Mouse (Mus musculus): ENCODE data around the gene Anapc11.
"Not testable (repeated sequence)": the region's sequence is repeated elsewhere in the genome, so short reads cannot be mapped to it uniquely, and the experiment has no call there.

Gene Anapc11

GRCm38 (mm10) chr11:120598283-120598989, at the start of gene Anapc11, which contains the start of gene Alyref:
Gene Anapc11 (plus strand): TSS chr11:120598421.
Gene Alyref (minus strand): TSS chr11:120598365.
- in situ Hi-C loops (cut with MboI, MseI): no loop called here

GRCm38 (mm10) chr11:120548786-120549167, 49.4 kb upstream of the Anapc11 start:
- in situ Hi-C loops (cut with MboI, MseI): no loop called here

- in situ Hi-C loops (cut with MboI, MseI): no loop called here
These were observed 48.9 kb upstream of the Anapc11 start, which contains the start of gene Mcrip1 for GRCm38 (mm10) chr11:120549168-120549945. Gene Mcrip1 (minus strand): TSS chr11:120549727.

DNA sequence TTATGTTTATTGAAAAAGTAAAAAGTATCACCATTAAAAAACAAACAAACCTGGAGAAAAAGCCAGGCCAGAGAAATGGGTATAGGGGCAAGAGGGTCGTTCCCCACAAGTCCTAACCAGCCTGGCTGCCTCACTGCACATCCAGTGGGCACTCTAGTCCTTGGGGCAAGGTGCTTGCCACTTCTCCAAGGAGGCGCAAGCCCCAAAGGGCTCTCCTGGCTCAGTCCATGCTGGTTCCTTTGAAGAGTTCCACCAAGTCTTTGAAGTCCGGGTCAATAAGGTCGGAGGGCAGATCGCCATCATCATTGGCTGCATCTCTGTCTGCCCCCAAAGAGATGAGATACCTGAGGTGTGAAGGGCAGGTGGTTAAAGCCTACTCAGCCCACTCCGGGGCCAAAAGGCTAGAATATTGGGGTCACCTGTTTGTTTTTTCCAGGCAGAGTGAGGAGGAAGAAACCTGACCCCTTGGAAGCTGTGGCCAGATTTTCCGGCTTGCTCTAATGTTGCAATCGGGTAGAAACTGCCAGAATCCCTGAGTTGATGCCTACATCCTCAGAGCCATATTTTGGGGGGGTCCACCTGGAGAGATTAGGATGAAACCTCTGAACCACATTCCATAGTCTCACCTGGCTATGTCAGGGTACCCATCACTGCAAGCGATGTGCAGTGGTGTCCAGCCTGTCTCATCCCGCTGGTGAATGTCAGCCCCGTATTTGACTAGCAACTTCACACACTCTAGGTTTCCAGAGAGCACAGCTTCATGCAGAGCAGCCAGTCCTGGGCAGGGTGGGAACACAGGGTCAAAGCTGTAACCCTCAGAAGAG, 48.0 kb upstream of the Anapc11 start:
- in situ Hi-C loops (cut with MboI, MseI): no loop called here

GRCm38 (mm10) chr11:120550810-120551440, 47.3 kb upstream of the Anapc11 start, which contains the start of gene Ppp1r27:
Gene Ppp1r27 (minus strand): TSS chr11:120551132.
- in situ Hi-C loops (cut with MboI, MseI): no loop called here

DNA sequence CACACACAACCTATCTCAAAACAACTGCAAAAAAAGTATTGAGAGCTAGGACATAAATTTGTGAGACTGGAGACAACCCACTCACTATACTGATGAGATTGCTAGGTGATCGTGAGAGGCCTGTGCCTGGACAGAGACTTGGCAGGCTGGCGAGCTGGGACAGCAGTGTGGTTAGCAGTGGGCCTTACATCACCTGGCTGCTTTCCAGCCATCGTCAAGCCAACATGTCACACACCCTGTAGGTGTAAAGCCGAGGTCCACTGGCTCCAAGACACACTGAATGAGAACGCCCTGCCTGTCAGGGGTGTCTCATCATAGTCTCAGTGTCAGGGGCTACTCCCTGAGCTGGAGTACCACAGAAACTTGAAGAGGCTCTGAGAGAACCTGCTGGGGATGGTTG, 45.5 kb upstream of the Anapc11 start:
- in situ Hi-C loops (cut with MboI, MseI): no loop called here

GRCm38 (mm10) chr11:120554834-120555233, 43.4 kb upstream of the Anapc11 start:
- in situ Hi-C loops (cut with MboI, MseI): no loop called here

GRCm38 (mm10) chr11:120555260-120555659, 43.0 kb upstream of the Anapc11 start:
- in situ Hi-C loops (cut with MboI, MseI): no loop called here

- in situ Hi-C loops (cut with MboI, MseI): not testable (repeated sequence)
These were observed 39.4 kb upstream of the Anapc11 start for GRCm38 (mm10) chr11:120558843-120559242.

- in situ Hi-C loops (cut with MboI, MseI): loop anchor here (5.0 kb wide), 1 partner anchor 49 kb away; no protein-coding TSS in a partner anchor
These were observed 37.1 kb upstream of the Anapc11 start for GRCm38 (mm10) chr11:120560952-120561728.

GRCm38 (mm10) chr11:120562949-120563348, 35.3 kb upstream of the Anapc11 start:
- in situ Hi-C loops (cut with MboI, MseI): loop anchor here (5.0 kb wide), 1 partner anchor 51 kb away; no protein-coding TSS in a partner anchor

DNA sequence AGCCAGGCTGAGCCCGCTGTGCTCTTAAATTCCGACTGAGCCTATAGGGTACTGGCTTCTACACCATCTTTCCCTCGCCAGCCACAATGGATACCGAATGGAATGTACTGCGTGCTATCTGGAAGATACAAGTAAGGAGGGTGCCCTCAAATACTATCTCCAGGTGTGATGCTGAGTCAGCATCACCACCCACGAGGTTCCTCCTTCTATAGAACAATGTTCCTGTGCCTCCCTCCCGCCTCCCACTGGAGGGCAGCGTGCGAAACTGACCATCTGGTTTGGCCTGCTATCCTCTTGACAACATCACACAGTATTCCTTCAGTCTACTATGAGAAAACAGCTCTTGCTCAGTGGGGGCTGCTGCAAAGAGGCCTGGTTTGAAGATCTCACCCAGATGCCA, 33.1 kb upstream of the Anapc11 start:
- in situ Hi-C loops (cut with MboI, MseI): no loop called here

DNA sequence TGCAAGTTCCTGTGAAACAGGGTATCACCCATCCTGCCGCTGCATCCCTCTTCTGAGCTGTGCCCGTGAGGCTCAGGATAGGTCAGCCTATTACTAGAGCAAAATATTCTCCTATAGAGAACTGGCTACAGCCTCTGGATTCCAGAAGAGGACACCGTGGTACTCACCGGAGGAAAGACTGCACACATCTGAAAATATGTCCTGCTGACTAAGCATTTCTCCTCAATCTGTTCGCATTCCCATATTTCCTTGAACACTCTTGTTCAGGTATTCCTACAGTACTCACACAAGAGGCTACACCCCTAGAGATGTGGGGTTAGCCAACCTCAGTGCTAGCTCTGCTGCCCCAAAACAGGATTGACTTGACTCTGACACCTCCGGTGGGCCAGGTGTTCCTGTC, 29.9 kb upstream of the Anapc11 start:
- in situ Hi-C loops (cut with MboI, MseI): no loop called here

DNA sequence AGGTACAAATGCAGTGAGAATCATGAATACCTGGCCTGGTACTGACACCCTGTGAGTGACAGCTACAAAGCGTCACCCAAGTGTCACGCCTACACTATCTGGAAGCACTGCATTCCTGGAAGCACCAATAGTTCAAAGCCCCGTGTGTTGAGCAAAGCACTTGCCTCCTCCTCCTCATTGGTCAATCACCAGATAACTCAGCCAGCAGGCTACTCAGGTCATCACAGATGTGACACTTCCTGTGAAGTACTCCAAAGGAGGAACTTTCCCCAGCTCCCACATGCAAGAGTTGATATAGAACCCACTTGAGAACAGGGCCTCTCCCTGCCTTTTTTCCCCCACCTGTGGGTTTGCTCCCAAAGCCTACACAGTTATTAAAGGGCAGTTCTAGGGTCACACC, 27.1 kb upstream of the Anapc11 start:
- in situ Hi-C loops (cut with MboI, MseI): no loop called here

DNA sequence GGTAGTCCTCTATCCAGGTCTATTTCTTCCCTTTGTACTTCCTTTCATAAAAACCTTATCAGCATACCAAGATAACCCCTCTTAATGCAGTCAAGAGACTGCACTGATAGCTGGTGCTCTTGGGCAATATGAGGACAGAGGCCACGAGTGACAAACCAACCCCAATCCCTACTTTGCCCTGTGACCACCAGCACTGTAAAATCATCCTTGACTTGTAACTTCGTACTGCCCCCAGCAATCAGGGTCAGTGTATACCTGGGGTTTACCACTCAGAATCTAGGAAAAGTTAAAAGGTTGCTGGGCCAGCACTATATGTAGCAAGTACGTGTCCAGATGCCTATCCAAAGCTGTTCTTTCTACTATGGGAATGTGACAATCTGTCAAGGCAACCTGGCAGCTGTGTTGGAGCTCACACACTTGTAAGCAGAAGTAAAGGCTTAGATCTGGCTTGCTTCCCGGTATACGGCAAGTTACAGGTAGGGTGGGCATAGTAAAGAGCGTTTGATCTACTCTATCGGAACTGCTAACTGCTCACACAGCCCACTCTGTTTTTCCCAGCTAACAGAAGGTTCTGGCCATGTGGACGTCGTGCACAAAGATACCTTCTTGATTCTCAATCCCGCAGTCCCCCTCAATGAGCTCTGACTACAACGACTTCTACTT, 26.3 kb upstream of the Anapc11 start:
- in situ Hi-C loops (cut with MboI, MseI): no loop called here

GRCm38 (mm10) chr11:120572417-120572751, 25.8 kb upstream of the Anapc11 start:
- in situ Hi-C loops (cut with MboI, MseI): no loop called here

DNA sequence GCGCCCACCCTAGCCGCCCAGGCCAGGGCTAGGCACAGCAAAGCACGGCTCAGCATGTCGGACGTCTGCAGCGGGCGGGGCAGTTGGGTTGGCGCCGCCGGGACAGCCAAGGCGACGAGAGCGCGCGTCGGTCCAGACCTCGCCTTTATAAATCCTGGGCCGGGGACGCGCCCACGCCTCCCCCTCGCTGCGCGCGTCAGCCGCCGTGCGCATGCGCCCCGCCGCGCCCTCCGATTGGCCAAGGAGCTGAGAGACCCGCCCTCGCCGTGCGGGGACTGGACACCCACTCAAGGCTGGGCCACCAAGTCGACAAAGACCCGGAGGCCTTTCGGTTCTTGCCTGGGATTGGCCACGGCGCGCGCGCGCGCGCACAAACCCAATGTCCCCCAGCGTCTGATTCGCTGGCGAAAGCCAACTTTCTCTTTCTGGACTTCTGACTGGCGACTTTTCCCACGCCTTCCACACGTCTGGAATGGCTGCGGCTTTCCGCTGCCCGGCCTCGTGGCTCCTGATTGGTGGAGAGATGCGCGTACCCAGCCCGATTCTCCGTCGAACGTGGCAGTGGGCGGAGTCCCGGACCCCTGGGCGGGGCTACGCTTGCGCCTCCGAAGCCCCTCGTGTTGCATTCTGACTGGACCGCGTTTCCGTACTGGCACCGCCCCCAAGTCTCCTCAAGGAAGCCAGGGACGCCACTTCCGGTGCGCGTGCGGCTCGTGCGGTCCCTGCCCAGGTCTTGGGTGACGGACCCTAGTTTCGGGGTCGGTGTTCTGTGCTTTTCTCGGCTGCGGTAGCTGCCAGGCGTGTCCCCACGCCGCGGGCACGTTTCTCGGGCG, 25.3 kb upstream of the Anapc11 start, which contains the start of gene P4hb:
Gene P4hb (minus strand): TSS at position 502 of the 833 bp plus-strand sequence.
- in situ Hi-C loops (cut with MboI, MseI): no loop called here

DNA sequence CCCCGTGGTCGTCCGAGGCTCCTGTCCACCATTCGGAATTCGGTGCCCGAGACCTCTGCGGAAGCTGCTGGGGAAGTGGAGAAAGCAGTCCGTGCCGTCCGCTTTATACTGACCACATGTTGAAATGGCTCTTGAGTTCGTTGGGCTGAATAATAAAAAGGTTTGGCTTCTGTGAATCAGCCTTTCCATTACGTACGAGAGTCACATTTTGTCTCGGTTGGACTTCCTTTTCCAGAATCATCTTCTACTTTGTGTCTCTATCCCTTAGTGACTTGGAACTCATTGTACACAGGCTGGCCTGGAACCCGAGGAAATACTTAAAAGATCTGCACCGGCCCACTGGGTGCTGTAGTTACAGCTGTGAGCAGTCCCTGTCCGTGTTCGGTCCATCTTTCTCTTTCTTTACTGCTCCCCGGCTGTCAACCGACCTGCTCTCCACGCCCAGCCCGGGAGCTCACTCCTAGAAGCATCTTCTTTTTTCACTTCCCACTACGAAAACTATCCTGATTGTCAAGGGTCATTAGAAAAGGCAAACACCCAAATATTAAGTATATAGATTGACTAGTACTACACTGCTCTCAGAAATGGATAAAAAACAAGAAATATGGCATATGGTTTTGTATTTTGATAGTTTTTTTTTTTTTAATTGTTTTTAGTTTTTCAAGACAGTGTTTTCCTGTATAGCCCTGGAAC, 24.5 kb upstream of the Anapc11 start:
- in situ Hi-C loops (cut with MboI, MseI): no loop called here

DNA sequence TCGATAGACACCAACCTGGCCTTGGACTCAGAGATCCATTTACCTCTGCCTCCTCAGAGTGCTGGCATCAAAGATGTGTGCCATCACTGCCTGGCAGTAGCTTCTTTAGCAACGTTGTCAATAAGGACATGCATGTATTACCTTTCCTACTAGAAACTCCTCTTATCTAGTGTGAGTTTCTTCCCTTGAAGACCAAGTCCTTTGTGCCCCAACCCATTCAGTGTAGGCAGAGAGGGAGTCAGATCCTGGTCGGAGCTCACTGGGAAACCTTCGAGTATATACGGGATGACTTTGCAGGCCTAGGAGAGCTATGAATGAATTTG, 24.0 kb upstream of the Anapc11 start:
- in situ Hi-C loops (cut with MboI, MseI): no loop called here

All from T-helper 1 cell (primary cell).